ENCODE assay signal across 19 mouse cellular contexts in genomic region chr2:83828895-83829539, GRCm38 (mm10). TPM values are rescaled to one million over a fixed set of nuclear protein-coding genes. Genes with fewer than 3 reads are reported as not detected.
DNase-seq lines count a peak whose midpoint lies in the region; ATAC-seq lines count a peak whose summit lies in the region.
"Had no signal": no experiment of that assay in that cellular context is flagged by ENCODE, and none has a peak within 500 bp of the region (broad histone marks: within the 10 kb centered on the region; RNA-seq: fewer than 3 reads in every experiment).

No protein-coding gene starts in this region.

- H3K9ac ChIP-seq in neural tube, embryonic 11.5 days (ENCODE audit: low read length) = no peak overlapping the region
- H3K9ac ChIP-seq in hindbrain, embryonic 14.5 days = peak overlapping the region; percentile 40; the same call in 1 of the 2 replicates
- H3K9ac ChIP-seq in midbrain, embryonic 15.5 days = peak overlapping the region; percentile 20; the same call in 1 of the 2 replicates
- H3K9ac ChIP-seq: embryonic facial prominence, embryonic 15.5 days; heart, embryonic 15.5 days; liver, embryonic 14.5 days had no signal

- no peak overlapping the region for H3K4me3 ChIP-seq in neural tube, embryonic 11.5 days (ENCODE audit: low read depth, low read length)
- no peak overlapping the region for H3K4me3 ChIP-seq in hindbrain, embryonic 14.5 days (replicated peaks; ENCODE audit: low read length)
- no peak overlapping the region for H3K4me3 ChIP-seq in midbrain, embryonic 15.5 days
- H3K4me3 ChIP-seq: embryonic facial prominence, embryonic 15.5 days; heart, embryonic 15.5 days; myocyte had no signal

- intact Hi-C loops in heart, postnatal 14 days (cut with DNase I) = no loop called here

- H3K36me3 ChIP-seq in neural tube, embryonic 11.5 days (ENCODE audit: control insufficient read depth, insufficient read depth, low read length) = no peaks in the 10 kb centered on the region
- H3K36me3 ChIP-seq in hindbrain, embryonic 14.5 days (replicated peaks; ENCODE audit: control insufficient read depth, insufficient read depth) = no peaks in the 10 kb centered on the region
- H3K36me3 ChIP-seq in midbrain, embryonic 15.5 days (replicated peaks) = no peaks in the 10 kb centered on the region
- H3K36me3 ChIP-seq: embryonic facial prominence, embryonic 15.5 days; heart, embryonic 15.5 days had no signal

- ATAC-seq in neural tube, embryonic 11.5 days (ENCODE audit: insufficient read depth, low FRiP score, low TSS enrichment) = peak; percentile 62
- ATAC-seq in hindbrain, embryonic 14.5 days (ENCODE audit: low FRiP score) = no peak
- no peak; the same call in 1 of the 2 replicates for ATAC-seq in midbrain, embryonic 15.5 days (replicated peaks)
- ATAC-seq: intestine, embryonic 16.5 days had no signal

- H3K9me3 ChIP-seq in neural tube, embryonic 11.5 days (ENCODE audit: control insufficient read depth, low read length) = no peaks in the 10 kb centered on the region
- no peaks in the 10 kb centered on the region for H3K9me3 ChIP-seq in hindbrain, embryonic 14.5 days (ENCODE audit: control insufficient read depth, low read length)
- no peaks in the 10 kb centered on the region for H3K9me3 ChIP-seq in midbrain, embryonic 15.5 days
- H3K9me3 ChIP-seq: embryonic facial prominence, embryonic 15.5 days; heart, embryonic 15.5 days had no signal

- no peak overlapping the region for H3K4me2 ChIP-seq in neural tube, embryonic 11.5 days (ENCODE audit: low read depth)
- H3K4me2 ChIP-seq in hindbrain, embryonic 14.5 days (replicated peaks) = peak overlapping the region; percentile 23
- peak overlapping the region; percentile 8; the same call in 1 of the 2 replicates for H3K4me2 ChIP-seq in midbrain, embryonic 15.5 days
- H3K4me2 ChIP-seq: embryonic facial prominence, embryonic 15.5 days; heart, embryonic 15.5 days had no signal

- 36% methylated on average over 3 of the region's 3 CpGs for WGBS in neural tube, embryonic 11.5 days
- 12% methylated on average over 3 of the region's 3 CpGs for WGBS in hindbrain, embryonic 14.5 days
- WGBS in midbrain, embryonic 15.5 days = 12% methylated on average over 3 of the region's 3 CpGs

- H3K27ac ChIP-seq in neural tube, embryonic 11.5 days (ENCODE audit: low read depth, low read length) = peak overlapping the region; percentile 69; the same call in 1 of the 2 replicates
- peak overlapping the region; percentile 85 for H3K27ac ChIP-seq in hindbrain, embryonic 14.5 days
- H3K27ac ChIP-seq in midbrain, embryonic 15.5 days = peak overlapping the region; percentile 74
- H3K27ac ChIP-seq: embryonic facial prominence, embryonic 15.5 days; heart, embryonic 15.5 days; liver, embryonic 14.5 days had no signal

- no peaks in the 10 kb centered on the region for H3K27me3 ChIP-seq in neural tube, embryonic 11.5 days (ENCODE audit: control insufficient read depth, insufficient read depth, low read length)
- no peaks in the 10 kb centered on the region for H3K27me3 ChIP-seq in hindbrain, embryonic 14.5 days (ENCODE audit: control insufficient read depth, insufficient read depth, low read length)
- no peaks in the 10 kb centered on the region for H3K27me3 ChIP-seq in midbrain, embryonic 15.5 days (replicated peaks)
- H3K27me3 ChIP-seq: embryonic facial prominence, embryonic 15.5 days; heart, embryonic 15.5 days had no signal

- DNase-seq in neural tube, embryonic 11.5 days (ENCODE audit: low spot score) = no peak
- DNase-seq in neural tube, embryonic 10.5 days (ENCODE audit: extremely low spot score, low spot score) = no peak
- DNase-seq in hindbrain, embryonic 14.5 days (ENCODE audit: low spot score) = no peak
- DNase-seq in lung, postnatal 4 days = no peak
- no peak for DNase-seq in heart, postnatal 14 days
- no peak for DNase-seq in lung, adult 18-20 months
- no peak for DNase-seq in adrenal gland, postnatal 10 days
- DNase-seq: adrenal gland, postnatal 25 days; cerebellum, postnatal 36 days; kidney, postnatal 14 days; lung, postnatal 36 days; right cerebral cortex, adult 18-20 months had no signal

- peaks cover 16% of the 10 kb centered on the region; the same call in 1 of the 2 replicates for H3K4me1 ChIP-seq in neural tube, embryonic 11.5 days (ENCODE audit: control insufficient read depth, insufficient read depth, low read length)
- H3K4me1 ChIP-seq in hindbrain, embryonic 14.5 days (replicated peaks; ENCODE audit: control insufficient read depth, insufficient read depth, low read length) = peaks cover 21% of the 10 kb centered on the region
- peaks cover 7% of the 10 kb centered on the region; the same call in 1 of the 2 replicates for H3K4me1 ChIP-seq in midbrain, embryonic 15.5 days
- H3K4me1 ChIP-seq: embryonic facial prominence, embryonic 15.5 days; heart, embryonic 15.5 days had no signal

RNA-seq across cellular contexts. Expression of gene Fam171b, which starts 16.6 kb away (rescaled TPM):
- polyA plus RNA-seq in neural tube, embryonic 11.5 days (2014; fragmentation: Nextera tagmentation; extraction: Ambion mirVana) = 64.0 and 73.0 TPM in 2 replicates
- polyA plus RNA-seq in hindbrain, embryonic 14.5 days (2014; fragmentation: Nextera tagmentation; extraction: Ambion mirVana) = 85.7 and 98.4 TPM in 2 replicates
- polyA plus RNA-seq in midbrain, embryonic 15.5 days (2015; fragmentation: Nextera tagmentation; extraction: Ambion mirVana) = 75.9 and 82.2 TPM in 2 replicates
- total RNA-seq in heart, postnatal 14 days (2021) = 1 to 10 TPM; 1.6 TPM
- 1 to 10 TPM; 4.0 to 5.8 TPM for total RNA-seq in adrenal gland, postnatal 10 days (2021)
- total RNA-seq: granulocyte monocyte progenitor cell, adult 5-6 weeks had no signal
